Mouse (Mus musculus) kidney, embryonic 16.5 days (tissue): ENCODE measurements around the gene Cnot3. TPM values are rescaled to one million over a fixed set of nuclear protein-coding genes. Genes with fewer than 3 reads are reported as not detected.

Source experiments
- ATAC-seq: fragments of 200-750 bp; cut with Nextera tagmentation; 2 replicates; pipeline ENCODE4 v1.8.0; 2017; ENCODE audit warnings: moderate TSS enrichment; ENCODE audit not compliant: low FRiP score, low TSS enrichment
- H3K27ac ChIP-seq: fragments of 300-500 bp; sonication (generic); 2 replicates; pipeline ENCODE4 v1.5.1; 2014; ENCODE audit warnings: low read length
- H3K27me3 ChIP-seq: fragments of 300-500 bp; sonication (generic); 2 replicates; pipeline ENCODE4 v1.6.1; 2014; ENCODE audit warnings: low read length, control low read depth, mixed read lengths; ENCODE audit not compliant: insufficient read depth
- H3K36me3 ChIP-seq: fragments of 300-500 bp; sonication (generic); 2 replicates; pipeline ENCODE4 v1.6.1; 2014; ENCODE audit warnings: low read length, control low read depth, mixed read lengths; ENCODE audit not compliant: insufficient read depth
- H3K4me1 ChIP-seq: fragments of 300-500 bp; sonication (generic); 2 replicates; pipeline ENCODE4 v1.6.1; 2014; ENCODE audit warnings: low read length, control low read depth, mixed read lengths; ENCODE audit not compliant: insufficient read depth
- H3K4me2 ChIP-seq: fragments of 300-500 bp; sonication (generic); replicated peaks from 2 replicates; pipeline ENCODE4 v1.6.1; 2014; ENCODE audit warnings: low read depth, low read length
- H3K4me3 ChIP-seq: fragments of 300-500 bp; sonication (generic); 2 replicates; pipeline ENCODE4 v1.5.1; 2014; ENCODE audit warnings: mild to moderate bottlenecking, low read length
- H3K9ac ChIP-seq: fragments of 300-500 bp; sonication (generic); replicated peaks from 2 replicates; pipeline ENCODE4 v1.6.1; 2014; ENCODE audit warnings: low read length
- H3K9me3 ChIP-seq: fragments of 300-500 bp; sonication (generic); 2 replicates; pipeline ENCODE4 v1.6.1; 2016; ENCODE audit warnings: low read length, control low read depth
- WGBS: fragments of 180-500 bp; shearing (Covaris S2); extraction: QIAGEN DNeasy Blood & Tissue Kit; methylation state at CpG from one replicate; pipeline ENCODE4 v1.1.7; 2014; 5-methylcytosine and 5-hydroxymethylcytosine counted together
- polyA plus RNA-seq: library from polyadenylated mRNA; unstranded; fragments of >200 nt; fragmentation: Nextera tagmentation; extraction: Ambion mirVana; gene quantifications from 2 replicates; pipeline ENCODE4 v1.2.1, GENCODE M21; 2015

Cnot3 gene
- polyA plus RNA-seq, 1 experiment from 2014 or later: 65.3 TPM

DNA sequence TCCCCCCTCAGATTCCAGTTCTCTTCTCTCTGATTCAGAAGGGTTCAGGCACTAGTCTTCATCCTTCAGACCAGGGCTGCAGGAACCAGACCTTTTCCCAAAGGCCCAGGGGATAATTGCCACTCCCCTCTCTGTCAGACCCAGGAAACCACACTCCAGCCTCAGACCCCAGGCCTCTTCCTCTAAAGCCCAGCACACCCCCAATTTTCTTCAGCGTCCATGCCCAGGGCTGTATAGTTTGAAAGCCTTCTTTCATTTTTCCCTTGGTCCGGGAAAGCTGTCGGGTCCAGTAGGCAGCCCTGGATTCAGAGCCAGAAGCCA, 30.1 kb downstream of the Cnot3 start:
- 76% methylated on average over 3 of the region's 3 CpGs for WGBS
- Histone ChIP-seq H3K27me3 (no peaks in the 10 kb centered on the region), H3K27ac (no peak overlapping the region), H3K9ac (no peak overlapping the region), H3K4me3 (no peak overlapping the region), H3K4me1 (no peaks in the 10 kb centered on the region), H3K4me2 (no peak overlapping the region), H3K9me3 (no peaks in the 10 kb centered on the region), H3K36me3 (0 out of 2 replicates have a peak, but pooled peaks cover 4% of the 10 kb centered on the region)
- ATAC-seq: no peak

DNA sequence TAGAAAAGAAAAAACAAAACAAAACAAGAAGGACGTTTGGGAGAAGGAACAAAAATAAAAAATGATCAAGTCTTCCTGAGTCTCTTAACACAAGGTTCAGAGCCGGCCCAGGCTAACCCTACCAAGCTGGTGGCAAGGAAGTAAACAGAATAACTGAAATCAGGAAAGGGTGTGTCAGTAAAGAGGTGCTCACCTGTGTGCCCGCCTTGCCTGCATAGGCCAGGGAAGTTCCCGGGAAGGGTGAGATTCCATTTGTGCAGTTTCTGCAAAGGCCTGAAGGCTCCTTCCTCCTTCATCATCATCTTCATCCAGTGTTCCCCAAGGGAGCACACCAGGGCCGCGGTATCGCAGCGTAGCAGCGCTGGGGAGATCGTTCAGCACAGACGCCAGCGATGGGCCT, 31.3 kb downstream of the Cnot3 start:
- Histone ChIP-seq H3K36me3 (0 out of 2 replicates have a peak, but pooled peaks cover 4% of the 10 kb centered on the region), H3K4me2 (no peak overlapping the region), H3K9me3 (no peaks in the 10 kb centered on the region), H3K9ac (peak overlapping the region; percentile 37; the same call in 1 of the 2 replicates), H3K27ac (no peak overlapping the region), H3K27me3 (no peaks in the 10 kb centered on the region), H3K4me1 (no peaks in the 10 kb centered on the region), H3K4me3 (no peak overlapping the region)
- ATAC-seq: no peak
- whole genome bisulfite sequencing: 87% methylated on average over 12 of the region's 12 CpGs

DNA sequence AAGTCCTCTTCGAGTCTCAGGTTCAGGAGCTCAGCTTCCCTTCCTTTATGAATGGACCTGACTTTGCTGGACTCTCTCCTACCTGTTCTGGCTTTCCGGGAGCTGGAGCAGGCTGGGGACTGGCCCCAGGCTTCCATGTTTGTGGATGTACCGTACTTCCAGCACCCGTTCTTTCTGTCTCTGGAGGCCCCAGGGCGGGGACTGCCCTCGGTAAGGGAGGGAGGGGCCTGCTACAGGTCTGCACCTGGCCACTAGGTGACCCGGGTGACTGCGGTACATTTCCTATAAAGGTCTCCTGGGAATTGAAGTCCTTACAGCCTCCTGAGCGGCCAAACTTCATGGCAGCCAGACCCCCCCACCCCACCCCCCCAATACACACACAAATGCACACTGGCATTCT, 32.3 kb downstream of the Cnot3 start, which contains the start of gene Tmc4:
Gene Tmc4, minus strand, starts transcription at position 212 of the 400 bp plus-strand sequence.
- peak within 1 kb of the TSS; percentile 35 for H3K4me3 ChIP-seq
- ATAC-seq: 0 out of 2 replicates have a peak, but pooled peaks have one; percentile 32
- H3K4me2 ChIP-seq: peak within 1 kb of the TSS; percentile 34
- H3K4me1 ChIP-seq: no peaks in the 10 kb centered on the region
- WGBS: 39% methylated on average over 9 of the region's 9 CpGs
- peak within 1 kb of the TSS; percentile 37 for H3K9ac ChIP-seq
- H3K27me3 ChIP-seq: no peaks in the 10 kb centered on the region
- 0 out of 2 replicates have a peak, but pooled peaks cover 8% of the 10 kb centered on the region for H3K36me3 ChIP-seq
- no peaks in the 10 kb centered on the region for H3K9me3 ChIP-seq
- 0 out of 2 replicates have a peak within 1 kb of the TSS, but pooled peaks have one; percentile 38 for H3K27ac ChIP-seq

DNA sequence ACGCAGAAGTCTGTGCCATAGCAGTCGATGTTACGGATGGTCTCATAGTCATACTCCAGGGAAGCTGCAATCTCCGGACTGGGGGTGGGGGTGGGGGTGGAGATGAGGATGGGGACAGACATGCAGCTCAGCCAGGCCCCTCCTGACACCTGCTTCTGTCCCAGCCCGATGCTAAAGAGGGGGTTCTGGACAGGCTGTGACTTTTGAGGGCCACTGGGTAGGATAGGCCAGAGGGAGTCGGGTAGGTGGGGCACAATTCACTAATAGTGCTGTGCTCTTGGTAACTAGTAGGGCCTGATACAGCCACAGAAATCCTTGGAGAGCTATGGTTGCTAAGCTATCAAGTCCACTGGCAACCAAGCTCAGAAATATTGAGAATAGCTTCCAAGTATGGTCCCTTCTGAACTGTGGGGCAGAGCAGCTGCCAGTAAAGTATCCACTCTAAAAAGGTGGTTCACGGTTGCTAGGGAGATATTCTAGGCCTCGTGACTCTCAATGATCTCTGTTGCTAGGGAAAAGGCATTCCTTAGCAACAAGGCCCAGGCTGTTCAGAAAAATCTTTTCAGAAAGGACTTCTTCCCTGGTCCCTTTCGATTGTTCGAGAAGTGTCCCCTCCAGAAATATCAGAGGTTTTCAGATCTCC, 39.0 kb downstream of the Cnot3 start:
- Histone ChIP-seq H3K9ac (no peak overlapping the region), H3K4me2 (no peak overlapping the region), H3K4me3 (no peak overlapping the region), H3K36me3 (peaks cover 32% of the 10 kb centered on the region), H3K4me1 (no peaks in the 10 kb centered on the region), H3K27me3 (no peaks in the 10 kb centered on the region), H3K9me3 (no peaks in the 10 kb centered on the region), H3K27ac (no peak overlapping the region)
- 90% methylated on average over 10 of the region's 10 CpGs for WGBS
- no peak for ATAC-seq

DNA sequence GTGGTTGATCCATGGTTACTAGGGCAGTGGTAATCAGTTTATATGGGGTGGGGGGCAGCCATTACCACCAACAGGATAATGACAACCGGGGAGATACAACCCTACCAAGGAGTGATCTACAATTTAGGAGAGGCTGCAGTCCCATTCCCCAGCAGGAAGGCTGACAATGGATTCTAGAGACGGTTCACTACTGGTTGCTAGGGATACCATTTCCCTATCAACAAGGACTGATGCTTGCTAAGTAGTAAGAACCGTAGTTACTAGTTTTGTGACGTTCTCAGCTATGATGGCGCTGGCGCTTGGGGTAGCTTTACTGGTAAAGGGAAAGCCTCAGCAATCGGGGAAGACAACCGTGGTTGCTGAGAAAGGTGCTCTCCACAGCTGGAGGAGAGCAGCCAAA, 39.6 kb downstream of the Cnot3 start:
- Histone ChIP-seq H3K9me3 (no peaks in the 10 kb centered on the region), H3K36me3 (peaks cover 28% of the 10 kb centered on the region), H3K27me3 (no peaks in the 10 kb centered on the region), H3K4me2 (no peak overlapping the region), H3K9ac (no peak overlapping the region), H3K4me1 (no peaks in the 10 kb centered on the region), H3K27ac (no peak overlapping the region), H3K4me3 (no peak overlapping the region)
- 90% methylated on average over 8 of the region's 8 CpGs for WGBS
- ATAC-seq: no peak

DNA sequence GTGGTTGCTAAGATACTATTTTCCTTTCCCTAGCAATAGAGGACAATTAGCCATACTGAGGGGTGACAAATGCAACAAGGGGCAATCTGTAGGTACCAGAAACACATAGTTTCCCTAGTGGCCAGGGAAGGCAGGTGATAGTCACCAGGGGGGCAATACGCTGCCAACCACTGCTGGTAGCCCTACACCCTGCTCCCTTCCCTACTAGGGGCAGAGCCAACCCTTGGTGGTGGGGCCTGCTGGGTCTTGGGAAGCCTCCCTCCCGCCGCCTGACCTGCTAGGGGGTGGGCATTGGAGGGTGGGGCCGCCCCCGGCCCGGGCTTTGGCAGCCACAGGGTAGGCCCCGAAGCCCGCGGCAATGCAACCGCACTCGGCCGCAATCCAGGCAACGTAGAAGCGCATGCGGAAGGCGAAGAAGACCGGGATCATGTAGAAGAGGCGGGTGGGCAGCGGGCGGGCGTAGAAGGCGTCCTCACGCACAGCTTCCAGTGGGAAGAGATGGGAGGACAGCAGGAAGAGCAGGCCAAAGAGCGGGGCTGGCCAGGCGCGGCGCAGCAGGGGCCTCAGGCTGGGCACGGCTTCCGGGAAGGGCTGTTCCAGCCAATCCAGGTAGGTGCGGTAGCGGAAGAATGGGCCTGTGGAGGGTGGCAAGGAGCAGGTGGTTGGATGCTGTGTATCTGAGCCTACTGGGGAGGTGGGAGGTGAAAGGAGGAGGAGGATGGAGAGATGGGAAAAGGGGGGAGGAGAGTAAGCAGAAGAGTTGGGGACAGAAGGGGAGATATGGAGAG, 40.5 kb downstream of the Cnot3 start:
- 87% methylated on average over 31 of the region's 31 CpGs for WGBS
- no peaks in the 10 kb centered on the region for H3K4me1 ChIP-seq
- no peaks in the 10 kb centered on the region for H3K27me3 ChIP-seq
- no peak overlapping the region for H3K27ac ChIP-seq
- H3K4me3 ChIP-seq: no peak overlapping the region
- peaks cover 28% of the 10 kb centered on the region for H3K36me3 ChIP-seq
- no peak; the same call in 1 of the 2 replicates for ATAC-seq
- no peak overlapping the region for H3K9ac ChIP-seq
- no peak overlapping the region for H3K4me2 ChIP-seq
- H3K9me3 ChIP-seq: no peaks in the 10 kb centered on the region

DNA sequence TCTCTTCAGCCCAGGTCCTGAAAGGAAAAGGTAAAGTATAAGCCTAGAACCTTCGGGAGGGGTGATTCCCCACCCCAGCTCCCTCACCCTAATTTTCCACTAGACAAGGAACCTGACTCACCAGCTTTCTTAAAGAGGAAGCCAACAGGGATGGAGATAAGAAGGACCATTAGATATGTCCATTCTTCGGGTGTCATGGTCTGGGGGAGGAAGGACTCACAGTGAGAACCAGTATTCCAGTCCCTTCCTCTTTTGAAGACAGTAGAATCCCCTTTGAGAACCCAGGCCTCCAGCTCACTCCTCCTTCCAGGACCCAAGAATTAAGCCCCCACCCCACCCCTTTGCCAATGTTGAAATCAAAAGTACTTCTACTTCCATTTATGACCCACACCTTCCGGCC, 46.9 kb downstream of the Cnot3 start:
- WGBS: 30% methylated on average over 3 of the region's 3 CpGs
- H3K27ac ChIP-seq: peak overlapping the region; percentile 99; the same call in 1 of the 2 replicates
- peak overlapping the region; percentile 89 for H3K9ac ChIP-seq
- peaks cover 19% of the 10 kb centered on the region for H3K36me3 ChIP-seq
- H3K9me3 ChIP-seq: no peaks in the 10 kb centered on the region
- no peaks in the 10 kb centered on the region for H3K27me3 ChIP-seq
- peak overlapping the region; percentile 71 for H3K4me3 ChIP-seq
- no peak for ATAC-seq
- peaks cover 23% of the 10 kb centered on the region for H3K4me1 ChIP-seq
- H3K4me2 ChIP-seq: peak overlapping the region; percentile 81

DNA sequence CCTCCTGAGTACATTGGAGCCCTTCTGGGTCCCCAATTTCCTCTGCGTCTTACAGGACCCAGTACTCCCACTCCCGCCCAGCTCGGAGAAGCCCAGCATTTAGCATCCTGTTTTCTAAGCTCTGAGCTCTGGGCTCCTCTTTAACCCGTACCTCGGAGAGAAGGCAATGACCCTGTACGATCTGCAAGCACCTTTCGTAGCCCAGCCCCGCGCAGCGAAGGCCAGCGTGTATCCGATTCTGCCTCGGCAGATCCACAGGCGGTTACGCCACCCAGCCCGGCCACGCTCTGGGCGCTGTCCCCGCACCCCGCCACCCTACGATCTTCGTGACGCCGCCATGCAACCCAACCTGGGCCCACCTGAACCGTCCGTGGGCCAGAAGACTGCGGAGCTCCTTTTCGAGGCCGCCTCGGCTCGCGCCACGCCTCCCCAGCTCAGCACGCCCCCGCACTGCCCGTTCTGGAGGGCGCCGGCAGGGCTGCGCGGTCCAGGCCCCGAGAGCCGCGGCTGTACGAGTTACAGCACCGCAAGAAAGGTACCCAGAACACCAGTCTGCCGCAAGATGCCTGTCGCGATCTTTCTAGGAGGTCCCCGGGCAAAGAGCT, 47.4 kb downstream of the Cnot3 start, which contains the start of gene Tsen34:
Gene Tsen34, plus strand, starts transcription at position 482 of the 605 bp plus-strand sequence.
- peak; percentile 70; the same call in 1 of the 2 replicates for ATAC-seq
- H3K27ac ChIP-seq: peak within 1 kb of the TSS; percentile 99
- H3K9ac ChIP-seq: peak within 1 kb of the TSS; percentile 89
- peaks cover 23% of the 10 kb centered on the region for H3K4me1 ChIP-seq
- H3K9me3 ChIP-seq: no peaks in the 10 kb centered on the region
- H3K36me3 ChIP-seq: peaks cover 22% of the 10 kb centered on the region
- peak within 1 kb of the TSS; percentile 71 for H3K4me3 ChIP-seq
- H3K4me2 ChIP-seq: peak within 1 kb of the TSS; percentile 81
- WGBS: under 1% methylated on average over 49 of the region's 49 CpGs
- H3K27me3 ChIP-seq: no peaks in the 10 kb centered on the region

DNA sequence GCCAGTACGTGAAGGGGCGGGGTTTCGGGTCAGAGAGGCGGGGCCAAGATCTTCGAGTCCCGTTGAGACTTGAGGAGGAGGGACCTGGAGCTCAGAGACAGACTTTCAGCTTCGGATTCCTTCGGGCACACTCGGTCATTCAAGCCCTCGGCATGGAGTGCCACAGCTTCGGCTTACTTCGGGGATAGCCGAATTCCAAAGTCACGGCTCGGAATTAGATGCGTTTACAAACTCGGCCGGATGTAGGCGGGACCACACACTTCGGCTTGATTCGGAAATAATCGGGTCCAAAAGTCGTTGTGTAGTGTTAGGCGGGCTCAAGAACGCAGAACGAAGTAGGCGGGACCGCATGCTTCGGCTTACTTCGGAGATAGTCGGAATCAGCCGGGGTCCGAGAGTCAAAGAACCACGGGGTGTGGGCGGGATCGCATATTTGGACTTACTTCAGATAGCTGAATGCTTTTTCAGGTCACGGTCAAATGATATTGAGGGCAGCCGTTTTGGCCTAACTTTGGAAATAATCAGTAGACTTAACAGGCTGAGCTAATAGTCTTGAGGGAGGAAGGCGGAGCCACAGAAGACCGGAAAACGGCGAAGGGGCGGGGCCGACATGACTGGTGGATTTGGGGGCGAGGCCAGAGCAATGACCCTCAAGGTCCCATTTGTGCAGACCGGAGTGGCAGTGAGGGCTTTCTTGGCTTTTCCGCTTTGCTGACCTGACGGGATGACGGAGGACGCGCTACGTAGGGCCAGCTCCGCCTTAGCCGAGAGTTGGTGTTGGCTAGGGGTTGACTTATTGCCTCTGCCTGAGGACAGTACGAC, 48.1 kb downstream of the Cnot3 start, which contains the start of gene Mboat7:
Gene Mboat7, minus strand, starts transcription at position 537 of the 822 bp plus-strand sequence.
- H3K27me3 ChIP-seq: no peaks in the 10 kb centered on the region
- peak within 1 kb of the TSS; percentile 71 for H3K4me3 ChIP-seq
- WGBS: under 1% methylated on average over 55 of the region's 55 CpGs
- peak within 1 kb of the TSS; percentile 99 for H3K27ac ChIP-seq
- H3K9me3 ChIP-seq: no peaks in the 10 kb centered on the region
- H3K9ac ChIP-seq: peak within 1 kb of the TSS; percentile 89
- peak within 1 kb of the TSS; percentile 81 for H3K4me2 ChIP-seq
- H3K36me3 ChIP-seq: peaks cover 24% of the 10 kb centered on the region
- ATAC-seq: peak; percentile 92
- peaks cover 23% of the 10 kb centered on the region for H3K4me1 ChIP-seq
